Mouse (Mus musculus): ENCODE data around the gene Fam166a. TPM values are rescaled to one million over a fixed set of nuclear protein-coding genes. Genes with fewer than 3 reads are reported as not detected.

Gene Fam166a
- polyA plus RNA-seq, 1 experiment from 2014 or later, result not detected

GRCm38 (mm10) chr2:25234551-25235220, 16.1 kb downstream of the Fam166a start:
- no peaks in the 10 kb centered on the region for H3K4me1 ChIP-seq
- no peak overlapping the region for H3K4me3 ChIP-seq
- H3K9ac ChIP-seq, result no peak overlapping the region
- no peak for ATAC-seq (ENCODE audit: insufficient number of reproducible peaks, insufficient read depth, low FRiP score, low TSS enrichment, low read depth)
- no peak overlapping the region for H3K27ac ChIP-seq
- peaks cover 39% of the 10 kb centered on the region for H3K27me3 ChIP-seq
- WGBS, result 65% methylated on average over 5 of the region's 5 CpGs
- H3K36me3 ChIP-seq, result no peaks in the 10 kb centered on the region
- H3K4me2 ChIP-seq, result no peak overlapping the region
- no peaks in the 10 kb centered on the region for H3K9me3 ChIP-seq

GRCm38 (mm10) chr2:25236614-25237013, 18.1 kb downstream of the Fam166a start, which contains the start of gene Rnf224:
Rnf224 (minus strand) TSS chr2:25236787.
- H3K27me3 ChIP-seq, result peaks cover 35% of the 10 kb centered on the region
- no peak within 1 kb of the TSS for H3K9ac ChIP-seq
- no peak within 1 kb of the TSS for H3K4me2 ChIP-seq
- 31% methylated on average over 8 of the region's 8 CpGs for WGBS
- H3K36me3 ChIP-seq, result no peaks in the 10 kb centered on the region
- no peaks in the 10 kb centered on the region for H3K9me3 ChIP-seq
- no peak within 1 kb of the TSS for H3K4me3 ChIP-seq
- peaks cover 18% of the 10 kb centered on the region for H3K4me1 ChIP-seq
- no peak within 1 kb of the TSS for H3K27ac ChIP-seq
- no peak for ATAC-seq (ENCODE audit: insufficient number of reproducible peaks, insufficient read depth, low FRiP score, low TSS enrichment, low read depth)

GRCm38 (mm10) chr2:25237522-25237921, 19.0 kb downstream of the Fam166a start:
- Histone ChIP-seq H3K9me3 (no peaks in the 10 kb centered on the region), H3K27me3 (peaks cover 42% of the 10 kb centered on the region), H3K27ac (no peak overlapping the region), H3K36me3 (no peaks in the 10 kb centered on the region), H3K4me1 (peaks cover 25% of the 10 kb centered on the region), H3K4me3 (no peak overlapping the region), H3K9ac (no peak overlapping the region), H3K4me2 (no peak overlapping the region)
- 68% methylated on average over 4 of the region's 4 CpGs for WGBS
- no peak for ATAC-seq (ENCODE audit: insufficient number of reproducible peaks, insufficient read depth, low FRiP score, low TSS enrichment, low read depth)

GRCm38 (mm10) chr2:25238106-25238505, 19.6 kb downstream of the Fam166a start:
- H3K4me1 ChIP-seq, result peaks cover 28% of the 10 kb centered on the region
- H3K9me3 ChIP-seq, result no peaks in the 10 kb centered on the region
- 0 out of 2 replicates have a peak overlapping the region, but pooled peaks have one; percentile 36 for H3K9ac ChIP-seq
- no peak overlapping the region for H3K4me3 ChIP-seq
- H3K27me3 ChIP-seq, result peaks cover 43% of the 10 kb centered on the region
- no peak overlapping the region for H3K27ac ChIP-seq
- H3K4me2 ChIP-seq, result no peak overlapping the region
- H3K36me3 ChIP-seq, result no peaks in the 10 kb centered on the region
- no peak for ATAC-seq (ENCODE audit: insufficient number of reproducible peaks, insufficient read depth, low FRiP score, low TSS enrichment, low read depth)

GRCm38 (mm10) chr2:25239766-25240165, 21.2 kb downstream of the Fam166a start:
- Histone ChIP-seq H3K4me3 (no peak overlapping the region), H3K27me3 (peaks cover 47% of the 10 kb centered on the region), H3K27ac (no peak overlapping the region), H3K9ac (no peak overlapping the region), H3K36me3 (no peaks in the 10 kb centered on the region), H3K4me1 (peaks cover 28% of the 10 kb centered on the region), H3K9me3 (no peaks in the 10 kb centered on the region), H3K4me2 (no peak overlapping the region)
- whole genome bisulfite sequencing, result 78% methylated on average over 3 of the region's 3 CpGs
- no peak for ATAC-seq (ENCODE audit: insufficient number of reproducible peaks, insufficient read depth, low FRiP score, low TSS enrichment, low read depth)

- H3K27ac ChIP-seq, result peak overlapping the region; percentile 71; the same call in 1 of the 2 replicates
- no peaks in the 10 kb centered on the region for H3K9me3 ChIP-seq
- no peak for ATAC-seq (ENCODE audit: insufficient number of reproducible peaks, insufficient read depth, low FRiP score, low TSS enrichment, low read depth)
- WGBS, result 50% methylated on average over 8 of the region's 8 CpGs
- no peaks in the 10 kb centered on the region for H3K36me3 ChIP-seq
- peaks cover 45% of the 10 kb centered on the region for H3K27me3 ChIP-seq
- H3K4me3 ChIP-seq, result peak overlapping the region; percentile 57
- H3K4me1 ChIP-seq, result peaks cover 28% of the 10 kb centered on the region
- H3K4me2 ChIP-seq, result peak overlapping the region; percentile 93
- peak overlapping the region; percentile 71 for H3K9ac ChIP-seq
These were observed 21.8 kb downstream of the Fam166a start for GRCm38 (mm10) chr2:25240310-25240709.

GRCm38 (mm10) chr2:25240723-25241437, 22.3 kb downstream of the Fam166a start:
- H3K36me3 ChIP-seq, result peaks cover 5% of the 10 kb centered on the region; the same call in 1 of the 2 replicates
- 1% methylated on average over 29 of the region's 29 CpGs for WGBS
- peak overlapping the region; percentile 71 for H3K9ac ChIP-seq
- no peaks in the 10 kb centered on the region for H3K9me3 ChIP-seq
- H3K4me3 ChIP-seq, result peak overlapping the region; percentile 57
- H3K4me2 ChIP-seq, result peak overlapping the region; percentile 93
- H3K27me3 ChIP-seq, result peaks cover 44% of the 10 kb centered on the region
- peak overlapping the region; percentile 71; the same call in 1 of the 2 replicates for H3K27ac ChIP-seq
- peak; percentile 75 for ATAC-seq (ENCODE audit: insufficient number of reproducible peaks, insufficient read depth, low FRiP score, low TSS enrichment, low read depth)
- H3K4me1 ChIP-seq, result peaks cover 28% of the 10 kb centered on the region

- ATAC-seq (ENCODE audit: insufficient number of reproducible peaks, insufficient read depth, low FRiP score, low TSS enrichment, low read depth), result no peak
- H3K36me3 ChIP-seq, result peaks cover 10% of the 10 kb centered on the region
- 11% methylated on average over 6 of the region's 6 CpGs for WGBS
- peak overlapping the region; percentile 57 for H3K4me3 ChIP-seq
- peak overlapping the region; percentile 71; the same call in 1 of the 2 replicates for H3K9ac ChIP-seq
- H3K4me1 ChIP-seq, result peaks cover 28% of the 10 kb centered on the region
- H3K9me3 ChIP-seq, result no peaks in the 10 kb centered on the region
- H3K27me3 ChIP-seq, result peaks cover 39% of the 10 kb centered on the region
- peak overlapping the region; percentile 93 for H3K4me2 ChIP-seq
- H3K27ac ChIP-seq, result 0 out of 2 replicates have a peak overlapping the region, but pooled peaks have one; percentile 71
These were observed 22.9 kb downstream of the Fam166a start for GRCm38 (mm10) chr2:25241438-25241775.

GRCm38 (mm10) chr2:25242101-25242506, 23.6 kb downstream of the Fam166a start, which contains the start of the genes Rnf208 and Cysrt1:
Rnf208 (plus strand) TSS chr2:25242255.
Cysrt1 (minus strand) TSS chr2:25242452.
- H3K27me3 ChIP-seq, result peaks cover 38% of the 10 kb centered on the region
- ATAC-seq (ENCODE audit: insufficient number of reproducible peaks, insufficient read depth, low FRiP score, low TSS enrichment, low read depth), result no peak
- H3K36me3 ChIP-seq, result peaks cover 14% of the 10 kb centered on the region
- no peaks in the 10 kb centered on the region for H3K9me3 ChIP-seq
- peak within 1 kb of the TSS; percentile 93 for H3K4me2 ChIP-seq
- peak within 1 kb of the TSS; percentile 57 for H3K4me3 ChIP-seq
- H3K9ac ChIP-seq, result peak within 1 kb of the TSS; percentile 71
- under 1% methylated on average over 59 of the region's 59 CpGs for WGBS
- peaks cover 28% of the 10 kb centered on the region for H3K4me1 ChIP-seq
- 0 out of 2 replicates have a peak within 1 kb of the TSS, but pooled peaks have one; percentile 71 for H3K27ac ChIP-seq

GRCm38 (mm10) chr2:25243342-25243741, 24.8 kb downstream of the Fam166a start:
- H3K9me3 ChIP-seq, result no peaks in the 10 kb centered on the region
- peaks cover 34% of the 10 kb centered on the region for H3K27me3 ChIP-seq
- H3K4me3 ChIP-seq, result no peak overlapping the region
- H3K9ac ChIP-seq, result no peak overlapping the region
- H3K36me3 ChIP-seq, result peaks cover 26% of the 10 kb centered on the region
- H3K4me1 ChIP-seq, result peaks cover 28% of the 10 kb centered on the region
- no peak overlapping the region for H3K27ac ChIP-seq
- no peak for ATAC-seq (ENCODE audit: insufficient number of reproducible peaks, insufficient read depth, low FRiP score, low TSS enrichment, low read depth)
- 80% methylated on average over 8 of the region's 8 CpGs for WGBS
- peak overlapping the region; percentile 93 for H3K4me2 ChIP-seq

- H3K9me3 ChIP-seq, result no peaks in the 10 kb centered on the region
- H3K4me1 ChIP-seq, result peaks cover 28% of the 10 kb centered on the region
- WGBS, result 87% methylated on average over 4 of the region's 4 CpGs
- no peak for ATAC-seq (ENCODE audit: insufficient number of reproducible peaks, insufficient read depth, low FRiP score, low TSS enrichment, low read depth)
- H3K36me3 ChIP-seq, result peaks cover 35% of the 10 kb centered on the region
- no peak overlapping the region for H3K4me3 ChIP-seq
- no peak overlapping the region for H3K9ac ChIP-seq
- peaks cover 34% of the 10 kb centered on the region for H3K27me3 ChIP-seq
- no peak overlapping the region for H3K4me2 ChIP-seq
- no peak overlapping the region for H3K27ac ChIP-seq
These were observed 25.6 kb downstream of the Fam166a start for GRCm38 (mm10) chr2:25244144-25244543.

Data from embryonic facial prominence, embryonic 13.5 days (tissue).